Mouse (Mus musculus) limb, embryonic 11.5 days (tissue): Measurements from ENCODE around the gene Rnf220. TPM values are rescaled to one million over a fixed set of nuclear protein-coding genes. Genes with fewer than 3 reads are reported as not detected.

Source experiments
- ATAC-seq: fragments of 200-750 bp; cut with Nextera tagmentation; 2 replicates; pipeline ENCODE4 v1.8.0; 2017; ENCODE audit warnings: low read depth; ENCODE audit not compliant: insufficient number of reproducible peaks, low FRiP score, low TSS enrichment
- DNase-seq: peaks from one replicate; pipeline ENCODE4 v3.0.0-alpha.2; 2015; ENCODE audit warnings: low spot score
- H3K27ac ChIP-seq: fragments of 300-500 bp; sonication (generic); replicated peaks from 2 replicates; pipeline ENCODE4 v1.5.1; 2014; ENCODE audit warnings: low read depth, mild to moderate bottlenecking, low read length
- H3K27me3 ChIP-seq: fragments of 300-500 bp; sonication (generic); 2 replicates; pipeline ENCODE4 v1.6.1; 2014; ENCODE audit warnings: mild to moderate bottlenecking, low read length, mixed read lengths; ENCODE audit not compliant: control insufficient read depth, insufficient read depth
- H3K36me3 ChIP-seq: fragments of 300-500 bp; sonication (generic); 2 replicates; pipeline ENCODE4 v1.6.1; 2014; ENCODE audit warnings: mild to moderate bottlenecking, low read length, moderate library complexity, mixed read lengths; ENCODE audit not compliant: control insufficient read depth, insufficient read depth
- H3K4me1 ChIP-seq: fragments of 300-500 bp; sonication (generic); 2 replicates; pipeline ENCODE4 v1.6.1; 2014; ENCODE audit warnings: low read length, mixed read lengths; ENCODE audit not compliant: control insufficient read depth, insufficient read depth
- H3K4me2 ChIP-seq: fragments of 300-500 bp; sonication (generic); 2 replicates; pipeline ENCODE4 v1.6.1; 2014; ENCODE audit warnings: low read depth, mild to moderate bottlenecking, moderate library complexity; ENCODE audit not compliant: severe bottlenecking
- H3K4me3 ChIP-seq: fragments of 300-500 bp; sonication (generic); 2 replicates; pipeline ENCODE4 v1.5.1; 2014; ENCODE audit warnings: low read depth, low read length
- H3K9ac ChIP-seq: fragments of 300-500 bp; sonication (generic); 2 replicates; pipeline ENCODE4 v1.6.1; 2014; ENCODE audit warnings: mild to moderate bottlenecking, low read length
- H3K9me3 ChIP-seq: fragments of 300-500 bp; sonication (generic); 2 replicates; pipeline ENCODE4 v1.6.1; 2016; ENCODE audit warnings: low read length; ENCODE audit not compliant: control insufficient read depth
- WGBS: fragments of 180-500 bp; shearing (Covaris S2); extraction: QIAGEN DNeasy Blood & Tissue Kit; methylation state at CpG from one replicate; pipeline ENCODE4 v1.1.7; 2014; 5-methylcytosine and 5-hydroxymethylcytosine counted together
- polyA plus RNA-seq: library from polyadenylated mRNA; unstranded; fragments of >200 nt; fragmentation: Nextera tagmentation; extraction: Ambion mirVana; gene quantifications from 2 replicates; pipeline ENCODE4 v1.2.1, GENCODE M21; 2014

The Rnf220 gene
- polyA plus RNA-seq, 1 experiment from 2014 or later: 69.8 TPM

GRCm38 (mm10) chr4:117330132-117330531, 166.7 kb downstream of the Rnf220 start:
- ATAC-seq: peak; percentile 41; the same call in 1 of the 2 replicates
- Histone ChIP-seq H3K4me1 (peaks cover 26% of the 10 kb centered on the region), H3K27ac (no peak overlapping the region; the same call in 1 of the 2 replicates), H3K27me3 (no peaks in the 10 kb centered on the region), H3K4me3 (no peak overlapping the region), H3K36me3 (no peaks in the 10 kb centered on the region), H3K9ac (no peak overlapping the region), H3K4me2 (peak overlapping the region; percentile 8; the same call in 1 of the 2 replicates), H3K9me3 (no peaks in the 10 kb centered on the region)
- 29% methylated on average over 3 of the region's 3 CpGs for WGBS
- DNase-seq: no peak

GRCm38 (mm10) chr4:117326915-117327314, 169.9 kb downstream of the Rnf220 start:
- H3K27ac ChIP-seq: no peak overlapping the region
- no peaks in the 10 kb centered on the region for H3K27me3 ChIP-seq
- H3K9me3 ChIP-seq: no peaks in the 10 kb centered on the region
- H3K9ac ChIP-seq: no peak overlapping the region
- ATAC-seq (no peak), DNase-seq (no peak)
- H3K4me3 ChIP-seq: no peak overlapping the region
- no peaks in the 10 kb centered on the region for H3K36me3 ChIP-seq
- WGBS: 82% methylated on average over 3 of the region's 3 CpGs
- no peak overlapping the region for H3K4me2 ChIP-seq
- H3K4me1 ChIP-seq: peaks cover 34% of the 10 kb centered on the region

GRCm38 (mm10) chr4:117325076-117325475, 171.8 kb downstream of the Rnf220 start:
- ATAC-seq: no peak
- Histone ChIP-seq H3K4me2 (no peak overlapping the region), H3K4me1 (peaks cover 25% of the 10 kb centered on the region), H3K4me3 (no peak overlapping the region), H3K9ac (no peak overlapping the region), H3K27me3 (peaks cover 5% of the 10 kb centered on the region; the same call in 1 of the 2 replicates), H3K9me3 (no peaks in the 10 kb centered on the region), H3K36me3 (no peaks in the 10 kb centered on the region), H3K27ac (no peak overlapping the region)
- 70% methylated on average over 2 of the region's 2 CpGs for WGBS
- no peak for DNase-seq

GRCm38 (mm10) chr4:117323515-117324344, 173.1 kb downstream of the Rnf220 start:
- H3K36me3 ChIP-seq: no peaks in the 10 kb centered on the region
- peak; percentile 87 for DNase-seq
- ATAC-seq: peak; percentile 58; the same call in 1 of the 2 replicates
- no peak overlapping the region for H3K27ac ChIP-seq
- no peak overlapping the region for H3K4me3 ChIP-seq
- peaks cover 7% of the 10 kb centered on the region; the same call in 1 of the 2 replicates for H3K27me3 ChIP-seq
- no peaks in the 10 kb centered on the region for H3K9me3 ChIP-seq
- peaks cover 17% of the 10 kb centered on the region for H3K4me1 ChIP-seq
- no peak overlapping the region for H3K4me2 ChIP-seq
- 15% methylated on average over 14 of the region's 14 CpGs for WGBS
- no peak overlapping the region for H3K9ac ChIP-seq

- Histone ChIP-seq H3K27me3 (peaks cover 17% of the 10 kb centered on the region), H3K4me3 (no peak overlapping the region), H3K27ac (no peak overlapping the region), H3K4me1 (peaks cover 40% of the 10 kb centered on the region), H3K36me3 (no peaks in the 10 kb centered on the region), H3K9ac (no peak overlapping the region), H3K9me3 (no peaks in the 10 kb centered on the region), H3K4me2 (no peak overlapping the region)
- WGBS: 94% methylated on average over 5 of the region's 5 CpGs
- no peak for ATAC-seq
- DNase-seq: no peak
These were observed 175.8 kb downstream of the Rnf220 start for GRCm38 (mm10) chr4:117321011-117321410.

GRCm38 (mm10) chr4:117318508-117318907, 178.3 kb downstream of the Rnf220 start:
- DNase-seq (no peak), ATAC-seq (no peak)
- H3K27ac ChIP-seq: no peak overlapping the region
- no peaks in the 10 kb centered on the region for H3K36me3 ChIP-seq
- peaks cover 17% of the 10 kb centered on the region for H3K27me3 ChIP-seq
- H3K9me3 ChIP-seq: no peaks in the 10 kb centered on the region
- no peak overlapping the region for H3K4me2 ChIP-seq
- no peak overlapping the region for H3K4me3 ChIP-seq
- WGBS: 89% methylated on average over 9 of the region's 9 CpGs
- peaks cover 46% of the 10 kb centered on the region for H3K4me1 ChIP-seq
- no peak overlapping the region for H3K9ac ChIP-seq

GRCm38 (mm10) chr4:117317701-117318190, 179.1 kb downstream of the Rnf220 start:
- ATAC-seq: no peak
- Histone ChIP-seq H3K9me3 (no peaks in the 10 kb centered on the region), H3K9ac (no peak overlapping the region), H3K27ac (peak overlapping the region; percentile 56; the same call in 1 of the 2 replicates), H3K4me2 (peak overlapping the region; percentile 10), H3K4me1 (peaks cover 49% of the 10 kb centered on the region), H3K4me3 (no peak overlapping the region), H3K36me3 (no peaks in the 10 kb centered on the region), H3K27me3 (peaks cover 20% of the 10 kb centered on the region)
- 6% methylated on average over 18 of the region's 18 CpGs for WGBS
- peak; percentile 63 for DNase-seq

- Histone ChIP-seq H3K27me3 (peaks cover 21% of the 10 kb centered on the region), H3K9ac (no peak overlapping the region), H3K27ac (peak overlapping the region; percentile 56), H3K4me2 (peak overlapping the region; percentile 10; the same call in 1 of the 2 replicates), H3K36me3 (no peaks in the 10 kb centered on the region), H3K4me1 (peaks cover 51% of the 10 kb centered on the region), H3K9me3 (no peaks in the 10 kb centered on the region), H3K4me3 (no peak overlapping the region)
- WGBS: 10% methylated on average over 6 of the region's 6 CpGs
- ATAC-seq: peak; percentile 23
- peak; percentile 65 for DNase-seq
These were observed 180.1 kb downstream of the Rnf220 start for GRCm38 (mm10) chr4:117316800-117317199.
